Mouse (Mus musculus): ENCODE results near the gene Adamts13. TPM values are rescaled to one million over a fixed set of nuclear protein-coding genes. Genes with fewer than 3 reads are reported as not detected.

The Adamts13 gene
- polyA plus RNA-seq, 1 experiment from 2014 or later = not detected

GRCm38 (mm10) chr2:26941539-26941938, 31.7 kb upstream of the Adamts13 start:
- Histone ChIP-seq H3K9me3 (replicated peaks; ENCODE audit: control insufficient read depth, low read length) (no peaks in the 10 kb centered on the region), H3K27me3 (ENCODE audit: control insufficient read depth, insufficient read depth, low read length) (no peaks in the 10 kb centered on the region), H3K9ac (replicated peaks; ENCODE audit: low read length) (no peak overlapping the region), H3K4me1 (ENCODE audit: control insufficient read depth, insufficient read depth, low read length) (no peaks in the 10 kb centered on the region), H3K27ac (replicated peaks; ENCODE audit: low read depth, low read length) (no peak overlapping the region), H3K4me3 (ENCODE audit: low read depth, low read length) (no peak overlapping the region), H3K4me2 (ENCODE audit: low read depth, low read length) (no peak overlapping the region), H3K36me3 (replicated peaks; ENCODE audit: control insufficient read depth, insufficient read depth, low read depth, low read length) (no peaks in the 10 kb centered on the region)
- 37% methylated on average over 5 of the region's 5 CpGs for WGBS
- DNase-seq (ENCODE audit: low spot score) = no peak
- ATAC-seq (replicated peaks; ENCODE audit: insufficient number of reproducible peaks, low FRiP score, low TSS enrichment, low read depth) = no peak

GRCm38 (mm10) chr2:26943253-26943652, 30.0 kb upstream of the Adamts13 start:
- DNase-seq (ENCODE audit: low spot score) (no peak), ATAC-seq (replicated peaks; ENCODE audit: insufficient number of reproducible peaks, low FRiP score, low TSS enrichment, low read depth) (no peak)
- no peak overlapping the region for H3K27ac ChIP-seq (replicated peaks; ENCODE audit: low read depth, low read length)
- no peak overlapping the region for H3K9ac ChIP-seq (replicated peaks; ENCODE audit: low read length)
- H3K4me3 ChIP-seq (ENCODE audit: low read depth, low read length) = no peak overlapping the region
- 77% methylated on average over 3 of the region's 3 CpGs for WGBS
- no peaks in the 10 kb centered on the region for H3K36me3 ChIP-seq (replicated peaks; ENCODE audit: control insufficient read depth, insufficient read depth, low read depth, low read length)
- H3K9me3 ChIP-seq (replicated peaks; ENCODE audit: control insufficient read depth, low read length) = no peaks in the 10 kb centered on the region
- no peaks in the 10 kb centered on the region for H3K27me3 ChIP-seq (ENCODE audit: control insufficient read depth, insufficient read depth, low read length)
- no peaks in the 10 kb centered on the region for H3K4me1 ChIP-seq (ENCODE audit: control insufficient read depth, insufficient read depth, low read length)
- H3K4me2 ChIP-seq (ENCODE audit: low read depth, low read length) = no peak overlapping the region

- H3K27me3 ChIP-seq (ENCODE audit: control insufficient read depth, insufficient read depth, low read length) = no peaks in the 10 kb centered on the region
- DNase-seq (ENCODE audit: low spot score) (no peak), ATAC-seq (replicated peaks; ENCODE audit: insufficient number of reproducible peaks, low FRiP score, low TSS enrichment, low read depth) (no peak)
- no peaks in the 10 kb centered on the region for H3K9me3 ChIP-seq (replicated peaks; ENCODE audit: control insufficient read depth, low read length)
- H3K27ac ChIP-seq (replicated peaks; ENCODE audit: low read depth, low read length) = no peak overlapping the region
- no peak overlapping the region for H3K4me2 ChIP-seq (ENCODE audit: low read depth, low read length)
- no peak overlapping the region for H3K4me3 ChIP-seq (ENCODE audit: low read depth, low read length)
- H3K9ac ChIP-seq (replicated peaks; ENCODE audit: low read length) = no peak overlapping the region
- 85% methylated on average over 2 of the region's 2 CpGs for WGBS
- H3K36me3 ChIP-seq (replicated peaks; ENCODE audit: control insufficient read depth, insufficient read depth, low read depth, low read length) = peaks cover 2% of the 10 kb centered on the region
- no peaks in the 10 kb centered on the region for H3K4me1 ChIP-seq (ENCODE audit: control insufficient read depth, insufficient read depth, low read length)
Observed at GRCm38 (mm10) chr2:26950411-26950810, 22.8 kb upstream of the Adamts13 start.

- no peak for DNase-seq (ENCODE audit: low spot score)
- peaks cover 2% of the 10 kb centered on the region for H3K36me3 ChIP-seq (replicated peaks; ENCODE audit: control insufficient read depth, insufficient read depth, low read depth, low read length)
- WGBS = 90% methylated on average over 8 of the region's 8 CpGs
Observed at GRCm38 (mm10) chr2:26951346-26951905, 21.8 kb upstream of the Adamts13 start.

GRCm38 (mm10) chr2:26952193-26952592, 21.0 kb upstream of the Adamts13 start:
- no peak for ATAC-seq (replicated peaks; ENCODE audit: insufficient number of reproducible peaks, low FRiP score, low TSS enrichment, low read depth)
- H3K9ac ChIP-seq (replicated peaks; ENCODE audit: low read length) = no peak overlapping the region
- H3K4me3 ChIP-seq (ENCODE audit: low read depth, low read length) = no peak overlapping the region
- H3K27me3 ChIP-seq (ENCODE audit: control insufficient read depth, insufficient read depth, low read length) = no peaks in the 10 kb centered on the region
- no peaks in the 10 kb centered on the region for H3K9me3 ChIP-seq (replicated peaks; ENCODE audit: control insufficient read depth, low read length)
- H3K4me1 ChIP-seq (ENCODE audit: control insufficient read depth, insufficient read depth, low read length) = no peaks in the 10 kb centered on the region
- 88% methylated on average over 4 of the region's 4 CpGs for WGBS
- peaks cover 2% of the 10 kb centered on the region for H3K36me3 ChIP-seq (replicated peaks; ENCODE audit: control insufficient read depth, insufficient read depth, low read depth, low read length)
- no peak for DNase-seq (ENCODE audit: low spot score)
- H3K4me2 ChIP-seq (ENCODE audit: low read depth, low read length) = no peak overlapping the region
- H3K27ac ChIP-seq (replicated peaks; ENCODE audit: low read depth, low read length) = no peak overlapping the region

More at GRCm38 (mm10) chr2:26951346-26951905, 21.8 kb upstream of the Adamts13 start:
- Histone ChIP-seq H3K4me2 (ENCODE audit: low read depth, low read length) (no peak overlapping the region), H3K9me3 (replicated peaks; ENCODE audit: control insufficient read depth, low read length) (no peaks in the 10 kb centered on the region), H3K4me3 (ENCODE audit: low read depth, low read length) (no peak overlapping the region), H3K27ac (replicated peaks; ENCODE audit: low read depth, low read length) (no peak overlapping the region), H3K9ac (replicated peaks; ENCODE audit: low read length) (no peak overlapping the region), H3K27me3 (ENCODE audit: control insufficient read depth, insufficient read depth, low read length) (no peaks in the 10 kb centered on the region), H3K4me1 (ENCODE audit: control insufficient read depth, insufficient read depth, low read length) (no peaks in the 10 kb centered on the region)
- ATAC-seq (replicated peaks; ENCODE audit: insufficient number of reproducible peaks, low FRiP score, low TSS enrichment, low read depth) = no peak

- no peak overlapping the region for H3K9ac ChIP-seq (replicated peaks; ENCODE audit: low read length)
- ATAC-seq (replicated peaks; ENCODE audit: insufficient number of reproducible peaks, low FRiP score, low TSS enrichment, low read depth) (no peak), DNase-seq (ENCODE audit: low spot score) (no peak)
- H3K27ac ChIP-seq (replicated peaks; ENCODE audit: low read depth, low read length) = no peak overlapping the region
- no peaks in the 10 kb centered on the region for H3K9me3 ChIP-seq (replicated peaks; ENCODE audit: control insufficient read depth, low read length)
- 81% methylated on average over 8 of the region's 8 CpGs for WGBS
- H3K36me3 ChIP-seq (replicated peaks; ENCODE audit: control insufficient read depth, insufficient read depth, low read depth, low read length) = peaks cover 2% of the 10 kb centered on the region
- no peak overlapping the region for H3K4me2 ChIP-seq (ENCODE audit: low read depth, low read length)
- no peaks in the 10 kb centered on the region for H3K4me1 ChIP-seq (ENCODE audit: control insufficient read depth, insufficient read depth, low read length)
- H3K27me3 ChIP-seq (ENCODE audit: control insufficient read depth, insufficient read depth, low read length) = no peaks in the 10 kb centered on the region
- H3K4me3 ChIP-seq (ENCODE audit: low read depth, low read length) = no peak overlapping the region
Observed at GRCm38 (mm10) chr2:26952866-26953265, 20.4 kb upstream of the Adamts13 start.

GRCm38 (mm10) chr2:26954735-26955395, 18.4 kb upstream of the Adamts13 start:
- no peak overlapping the region for H3K9ac ChIP-seq (replicated peaks; ENCODE audit: low read length)
- WGBS = 95% methylated on average over 2 of the region's 2 CpGs
- no peaks in the 10 kb centered on the region for H3K9me3 ChIP-seq (replicated peaks; ENCODE audit: control insufficient read depth, low read length)
- H3K36me3 ChIP-seq (replicated peaks; ENCODE audit: control insufficient read depth, insufficient read depth, low read depth, low read length) = peaks cover 7% of the 10 kb centered on the region
- H3K4me3 ChIP-seq (ENCODE audit: low read depth, low read length) = no peak overlapping the region
- no peak overlapping the region for H3K27ac ChIP-seq (replicated peaks; ENCODE audit: low read depth, low read length)
- DNase-seq (ENCODE audit: low spot score) (no peak), ATAC-seq (replicated peaks; ENCODE audit: insufficient number of reproducible peaks, low FRiP score, low TSS enrichment, low read depth) (no peak)
- no peaks in the 10 kb centered on the region for H3K27me3 ChIP-seq (ENCODE audit: control insufficient read depth, insufficient read depth, low read length)
- no peaks in the 10 kb centered on the region for H3K4me1 ChIP-seq (ENCODE audit: control insufficient read depth, insufficient read depth, low read length)
- H3K4me2 ChIP-seq (ENCODE audit: low read depth, low read length) = no peak overlapping the region

- Histone ChIP-seq H3K4me3 (ENCODE audit: low read depth, low read length) (no peak overlapping the region), H3K27ac (replicated peaks; ENCODE audit: low read depth, low read length) (no peak overlapping the region), H3K9ac (replicated peaks; ENCODE audit: low read length) (no peak overlapping the region), H3K4me1 (ENCODE audit: control insufficient read depth, insufficient read depth, low read length) (no peaks in the 10 kb centered on the region), H3K36me3 (replicated peaks; ENCODE audit: control insufficient read depth, insufficient read depth, low read depth, low read length) (peaks cover 7% of the 10 kb centered on the region), H3K4me2 (ENCODE audit: low read depth, low read length) (no peak overlapping the region), H3K9me3 (replicated peaks; ENCODE audit: control insufficient read depth, low read length) (no peaks in the 10 kb centered on the region), H3K27me3 (ENCODE audit: control insufficient read depth, insufficient read depth, low read length) (no peaks in the 10 kb centered on the region)
- ATAC-seq (replicated peaks; ENCODE audit: insufficient number of reproducible peaks, low FRiP score, low TSS enrichment, low read depth) (no peak), DNase-seq (ENCODE audit: low spot score) (no peak)
- 95% methylated on average over 12 of the region's 12 CpGs for WGBS
Observed at GRCm38 (mm10) chr2:26956811-26957487, 16.3 kb upstream of the Adamts13 start.

Measured in embryonic facial prominence, embryonic 11.5 days (tissue).